Mouse (Mus musculus) cerebellum, adult 9-10 months (tissue): Measurements from ENCODE around the gene Stx6.

Source experiments
- DNase-seq: peaks from one replicate; pipeline ENCODE4 v3.0.0; 2022

Gene Stx6

DNA sequence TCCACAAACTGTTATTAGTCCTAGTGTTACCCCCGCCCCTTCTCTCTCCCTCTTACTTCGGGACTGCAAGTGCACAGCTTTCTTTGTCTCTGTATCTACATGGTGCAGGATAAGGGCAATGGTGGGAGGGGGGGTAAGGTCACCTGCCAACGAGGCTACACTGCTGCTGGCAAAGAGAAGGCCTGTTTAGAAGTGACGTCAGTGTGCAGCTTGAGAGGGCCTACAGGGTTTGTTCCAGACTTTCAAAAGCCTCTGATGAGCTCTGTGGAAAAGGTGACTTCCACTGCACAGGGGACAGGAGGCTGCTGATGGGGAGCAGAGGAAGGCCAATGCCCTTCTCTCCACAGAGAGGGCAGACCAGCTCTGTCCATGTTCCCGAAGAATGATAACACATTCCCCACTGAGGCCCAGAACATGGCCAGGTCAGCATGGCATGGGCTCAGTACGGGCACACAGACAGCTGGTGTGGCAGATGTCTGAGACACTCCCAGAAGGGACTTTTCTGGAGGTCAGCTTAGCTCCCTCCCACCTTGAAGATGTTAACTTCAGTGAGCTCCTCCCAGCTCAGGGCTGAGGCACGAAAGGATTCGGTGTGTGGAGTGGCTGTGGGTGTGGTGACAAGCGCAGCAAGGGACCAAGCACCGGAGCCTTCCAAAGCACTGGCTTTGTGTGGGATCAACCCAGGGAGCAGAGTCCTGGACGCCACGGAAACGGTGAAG is 78.0 kb downstream of the Stx6 start:
- DNase-seq = no peak

DNA sequence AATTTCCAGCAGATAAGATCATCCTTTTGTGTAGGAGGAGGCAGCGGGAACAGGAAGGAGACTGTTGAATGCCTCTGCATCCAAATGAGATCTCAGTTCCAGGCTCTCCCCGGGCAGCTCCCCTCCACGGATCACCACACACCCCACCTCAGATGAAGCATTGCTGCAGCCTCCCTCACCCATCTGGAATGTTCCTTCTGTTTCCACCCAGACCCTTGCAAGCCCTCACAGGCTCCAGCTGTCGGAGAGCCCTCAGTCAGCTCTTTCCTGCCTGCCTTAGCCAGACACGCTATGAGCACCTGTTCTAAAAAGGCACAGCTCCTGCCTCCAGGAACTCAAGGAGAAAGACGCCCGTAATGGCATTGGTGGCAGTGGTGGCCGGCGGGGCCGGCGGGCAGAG is 78.9 kb downstream of the Stx6 start:
- no peak for DNase-seq

DNA sequence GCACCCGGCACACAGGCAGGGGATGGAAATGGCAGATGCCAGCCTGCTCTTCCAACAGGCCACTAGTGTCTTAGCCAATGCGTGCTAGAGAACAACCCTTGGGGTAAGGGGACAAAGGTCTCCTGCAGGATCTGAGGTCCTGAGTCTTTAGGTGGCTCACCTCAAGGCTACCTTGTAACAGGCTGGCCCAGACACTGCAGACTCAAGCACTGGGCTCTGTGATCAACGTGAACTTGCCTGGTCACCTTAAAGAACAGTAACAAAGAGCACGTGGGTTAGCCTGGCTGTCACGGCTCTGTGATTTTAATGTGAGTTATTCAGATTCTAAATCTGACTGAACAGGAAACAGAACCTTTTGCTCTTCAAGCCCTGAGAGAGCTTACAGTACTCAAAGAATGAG is 79.6 kb downstream of the Stx6 start:
- DNase-seq = no peak

DNA sequence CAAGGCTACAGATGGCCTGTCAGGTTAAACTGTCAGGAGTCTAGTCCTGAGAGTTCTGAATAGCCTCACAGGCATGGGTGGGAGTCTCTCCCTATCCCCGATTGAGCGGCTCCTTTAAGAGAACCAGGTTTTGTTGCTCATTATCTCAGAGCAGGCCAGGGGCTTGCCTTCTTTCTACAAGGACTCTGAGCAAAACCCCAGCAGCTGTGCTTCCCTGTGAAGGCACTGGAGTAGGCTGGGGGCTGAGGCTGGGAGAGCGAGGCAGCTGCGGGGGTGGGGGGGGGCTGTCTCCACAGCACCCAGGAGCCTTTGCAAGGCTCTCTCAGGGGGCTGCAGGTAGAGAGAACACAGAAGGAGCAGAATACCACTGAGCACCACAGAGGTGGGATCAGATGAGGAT is 80.7 kb downstream of the Stx6 start:
- DNase-seq = no peak

DNA sequence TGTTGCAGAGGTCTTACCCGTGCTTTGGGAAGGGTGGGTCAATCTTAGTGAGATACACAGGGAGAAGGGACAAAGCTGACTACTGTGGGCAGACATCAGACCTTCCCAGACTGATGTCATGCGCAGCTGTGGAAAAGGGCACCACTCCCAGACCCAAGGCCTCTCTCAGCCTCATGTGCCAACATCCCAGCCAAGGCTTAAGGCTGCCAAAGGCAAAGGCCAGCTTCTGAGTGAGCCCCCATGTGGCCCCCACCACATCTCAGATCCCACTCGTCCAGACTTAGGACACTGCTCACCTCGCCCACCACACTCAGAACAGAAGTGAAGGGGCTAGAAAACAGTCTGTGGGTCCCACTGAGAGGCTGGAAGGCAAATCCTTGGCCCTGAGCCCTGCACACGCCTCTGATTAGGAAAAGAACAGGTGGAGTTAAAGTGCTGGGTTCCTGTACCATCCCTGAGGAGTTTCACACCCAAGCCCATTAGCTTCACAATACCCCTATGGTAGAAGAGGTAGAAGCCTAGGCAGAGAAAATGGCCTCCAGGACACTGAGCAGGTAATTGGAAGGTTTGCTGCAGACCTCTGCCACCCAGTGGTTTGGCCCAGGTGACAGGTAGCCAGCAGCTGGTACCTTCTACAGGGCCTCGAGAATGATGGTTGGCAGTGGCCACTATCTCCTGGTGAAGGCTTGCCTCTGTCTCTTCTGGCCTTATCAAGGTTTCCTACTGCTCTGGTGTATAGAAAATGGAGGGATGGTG is 81.6 kb downstream of the Stx6 start:
- no peak for DNase-seq

DNA sequence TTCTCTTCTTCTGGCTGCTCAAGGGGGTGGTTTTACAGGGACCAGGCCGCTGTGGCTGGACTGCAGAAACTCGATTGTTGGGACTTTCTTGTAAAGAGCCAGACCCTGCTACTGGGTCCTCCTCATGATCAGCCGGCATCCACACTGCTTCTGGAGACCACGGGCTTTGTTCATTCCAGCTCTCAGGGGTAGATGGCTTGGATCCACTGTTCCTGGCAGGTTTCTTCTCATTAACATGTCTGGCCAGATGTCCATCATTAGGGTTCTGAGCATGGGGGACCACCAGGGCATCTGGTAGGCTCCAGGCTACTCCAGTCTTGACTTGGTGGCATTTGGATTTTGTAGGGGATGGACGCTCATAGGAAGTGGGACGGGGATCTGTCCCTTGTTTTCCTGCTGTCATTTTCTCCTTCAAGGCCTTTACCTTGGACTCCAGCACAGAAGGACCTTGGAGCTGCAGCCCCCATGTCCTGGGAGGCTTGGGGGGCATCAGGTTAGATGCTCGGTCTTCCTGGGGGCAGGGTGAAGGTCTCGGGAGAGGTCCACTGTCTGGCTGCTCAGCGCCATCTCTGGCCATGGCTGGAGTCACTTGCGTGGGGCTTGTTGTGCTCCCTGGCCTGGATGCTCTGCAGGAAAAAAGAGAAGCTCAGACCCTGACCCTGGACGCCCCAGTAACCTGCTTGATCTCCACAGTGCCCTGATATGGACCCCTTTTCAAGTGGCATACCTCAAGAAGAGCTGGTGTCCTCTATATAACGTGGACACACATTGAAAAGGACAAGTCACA is 83.4 kb downstream of the Stx6 start:
- no peak for DNase-seq

DNA sequence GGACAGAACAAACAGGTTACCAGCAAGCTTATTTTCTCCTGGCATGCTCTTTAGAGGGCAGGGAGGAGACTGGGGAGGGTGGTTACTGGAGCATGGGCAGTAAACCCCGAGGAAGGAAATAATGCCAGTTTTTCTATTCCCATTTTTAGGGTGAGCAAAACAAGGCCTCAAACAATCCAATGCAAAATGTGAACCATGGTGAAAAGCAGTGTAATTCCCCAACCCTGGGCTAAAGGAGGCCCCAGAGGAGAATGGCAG is 83.9 kb downstream of the Stx6 start:
- DNase-seq = no peak

DNA sequence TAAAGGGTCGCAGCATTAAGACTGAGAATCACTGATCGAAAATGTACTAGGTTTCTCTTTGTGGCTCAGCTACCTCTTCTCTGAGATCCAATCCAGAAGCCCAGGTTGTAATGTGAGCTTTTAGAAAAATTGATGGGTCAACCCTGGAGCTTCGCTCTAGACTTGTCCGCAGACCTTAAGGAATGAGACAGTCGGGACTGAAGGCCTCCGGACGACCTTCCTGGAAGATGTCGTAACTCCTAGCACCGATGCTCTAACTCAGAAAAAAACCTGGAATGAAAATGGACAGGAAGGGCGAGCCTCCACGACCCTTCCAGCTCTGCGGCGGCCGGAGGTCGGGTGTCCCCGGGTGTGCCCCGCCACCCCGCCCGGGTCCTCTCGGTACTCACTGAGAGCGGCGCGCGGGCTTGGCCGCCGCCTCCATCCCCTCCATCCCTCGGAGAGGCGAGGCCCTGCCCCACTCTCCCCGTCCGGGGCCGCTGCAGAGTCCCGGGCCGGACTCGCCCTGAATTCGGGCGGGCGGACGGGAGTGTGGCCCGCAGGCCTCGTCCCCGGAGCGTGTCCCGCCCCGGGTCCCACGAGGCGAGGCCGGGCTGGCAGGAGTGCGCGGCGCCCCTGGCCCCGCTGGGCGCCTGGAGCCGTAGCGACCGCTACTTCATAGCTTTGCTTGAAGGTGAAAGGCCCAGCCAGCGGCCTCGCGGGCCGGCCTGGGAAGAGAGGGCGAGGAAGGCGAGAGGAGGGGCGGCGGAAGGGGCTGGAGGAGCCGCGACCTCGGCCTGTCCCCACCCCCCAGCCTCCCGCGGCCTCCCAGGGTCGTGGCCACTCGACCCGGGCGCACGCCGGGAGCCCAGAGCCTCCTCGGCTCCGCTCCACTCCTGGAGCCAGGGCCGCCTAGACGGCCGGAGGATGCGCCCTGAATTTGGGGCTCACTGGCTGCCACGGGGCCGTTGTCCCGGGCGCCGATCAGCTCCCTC is 85.6 kb downstream of the Stx6 start, which contains the start of gene BC034090:
TSS of gene BC034090 (minus strand) at position 648 of the 974 bp plus-strand sequence.
- no peak for DNase-seq

DNA sequence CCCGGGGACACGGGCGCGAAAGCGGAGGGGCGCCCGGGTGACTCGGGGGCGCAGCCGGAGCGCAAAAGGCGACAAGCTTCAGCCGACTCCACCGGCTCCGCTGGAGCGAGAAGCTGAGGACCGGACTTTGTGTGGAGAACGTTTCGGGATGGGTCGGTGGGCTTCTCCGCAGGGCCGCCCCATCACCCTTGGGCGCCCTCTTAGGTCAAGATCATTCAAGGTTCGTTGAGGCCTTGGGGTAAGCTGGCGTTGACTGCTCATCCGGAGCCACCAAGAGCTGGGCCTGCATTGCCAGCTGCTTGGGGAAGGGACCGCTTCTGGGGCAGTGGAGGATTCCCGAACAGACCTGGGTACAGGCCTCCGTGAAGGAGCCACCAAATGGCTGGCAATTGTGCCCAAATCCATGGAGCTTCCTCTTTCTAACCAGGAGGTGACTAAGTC is 86.3 kb downstream of the Stx6 start:
- DNase-seq = no peak

DNA sequence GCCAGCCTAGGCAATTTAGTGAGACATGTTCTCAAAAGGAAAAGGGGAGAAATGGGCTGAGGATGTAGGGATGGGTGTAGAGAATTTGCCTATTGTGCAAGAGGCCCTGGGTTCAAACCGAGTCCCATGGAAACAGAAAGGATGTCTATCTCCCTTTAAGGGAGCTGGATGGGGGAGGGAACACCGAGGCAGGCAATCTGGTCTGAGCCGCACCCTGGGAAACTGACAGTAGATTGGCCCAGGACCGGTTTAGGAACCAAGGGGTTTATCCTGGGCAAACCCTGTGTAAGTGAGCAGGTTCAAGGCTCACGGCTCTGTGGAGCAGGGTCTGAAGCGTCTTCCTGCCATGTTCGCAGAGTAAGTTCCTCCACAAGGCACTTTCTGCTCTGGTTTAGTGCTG is 87.0 kb downstream of the Stx6 start:
- DNase-seq = no peak

DNA sequence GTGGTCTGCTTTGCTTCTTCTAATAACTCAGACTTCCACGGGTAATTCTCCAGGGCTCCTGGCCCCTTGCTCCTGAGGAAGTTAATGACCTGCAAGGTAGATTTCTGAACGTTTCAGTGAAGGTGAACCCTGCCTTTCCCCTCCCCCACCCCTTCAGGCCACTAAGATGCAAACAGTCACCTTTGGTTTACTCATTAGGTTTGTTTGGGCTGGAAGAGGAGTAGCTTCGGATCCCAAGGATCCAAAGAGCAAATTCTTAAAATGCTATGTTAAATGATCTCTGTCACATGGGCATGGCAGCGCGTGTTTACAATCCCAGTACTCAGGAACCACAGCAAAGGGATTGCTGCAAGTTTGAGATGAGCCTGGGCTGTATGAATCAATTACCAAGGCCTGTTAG is 88.9 kb downstream of the Stx6 start:
- DNase-seq = no peak

DNA sequence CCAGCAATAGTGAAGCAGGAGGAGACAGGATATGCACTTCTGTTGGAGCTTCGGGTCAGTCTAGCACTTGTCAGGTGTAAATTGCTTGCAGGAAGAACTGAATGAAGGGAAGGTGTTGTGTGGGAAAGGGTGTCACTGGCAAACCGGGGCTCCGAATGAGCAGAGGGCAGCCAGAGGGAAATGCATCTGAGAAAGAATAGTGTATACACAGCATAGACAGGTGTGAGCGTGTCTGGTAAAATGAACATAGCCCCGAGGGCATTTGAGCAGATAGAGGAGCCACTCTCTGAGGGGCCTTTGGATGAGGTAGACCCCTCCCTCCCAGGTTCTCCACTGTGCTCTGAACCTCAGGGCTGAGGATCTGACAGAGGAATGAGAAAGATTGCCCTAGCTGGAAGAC is 89.5 kb downstream of the Stx6 start:
- no peak for DNase-seq

DNA sequence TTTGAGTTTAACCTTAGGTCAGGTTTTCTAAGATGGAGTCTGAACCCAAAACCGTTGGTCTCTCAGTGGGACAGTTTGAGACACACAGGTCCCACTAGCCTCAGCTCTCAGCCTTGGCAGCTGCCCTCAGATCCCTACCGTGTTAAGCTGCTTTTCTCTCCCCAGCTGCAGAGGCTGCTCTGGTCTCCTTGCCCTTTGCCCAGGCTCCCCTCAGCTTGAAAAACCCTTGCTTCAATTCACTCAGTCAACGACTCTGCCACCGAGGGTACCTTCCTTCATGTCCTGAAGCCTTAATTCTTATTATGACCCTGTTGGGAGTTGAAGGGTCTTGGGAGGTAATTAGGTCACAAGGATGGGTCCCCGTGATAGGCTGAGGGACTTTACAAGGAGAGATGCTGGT is 91.4 kb downstream of the Stx6 start:
- no peak for DNase-seq

DNA sequence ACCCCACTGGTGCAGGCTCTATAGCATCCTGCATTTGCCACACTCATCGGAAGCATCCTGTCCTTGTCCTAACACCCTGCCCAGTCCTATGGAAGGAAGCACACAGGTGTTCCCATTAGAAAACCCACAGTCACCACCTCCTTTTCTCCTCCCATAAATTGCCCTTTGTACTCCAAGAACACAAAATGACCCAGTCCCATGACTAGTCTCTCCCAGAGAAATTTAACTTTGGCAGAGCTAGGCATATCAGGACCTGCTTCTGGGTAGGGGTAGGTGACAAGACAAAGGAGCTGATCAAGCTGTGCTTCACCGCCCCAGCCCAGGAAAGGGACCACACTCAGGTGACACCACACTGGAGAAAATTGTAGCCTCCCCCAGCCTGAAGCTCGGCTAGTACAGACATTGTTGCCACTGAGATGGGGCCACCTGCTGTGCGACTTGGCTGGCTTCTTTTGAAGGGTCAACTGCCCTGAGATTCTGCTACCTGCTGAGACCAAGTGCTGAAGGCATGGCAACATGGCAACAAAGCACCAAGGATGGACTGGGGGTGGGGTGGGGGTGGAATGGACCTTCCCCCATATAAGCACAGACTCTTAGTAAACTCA is 92.1 kb downstream of the Stx6 start:
- no peak for DNase-seq

DNA sequence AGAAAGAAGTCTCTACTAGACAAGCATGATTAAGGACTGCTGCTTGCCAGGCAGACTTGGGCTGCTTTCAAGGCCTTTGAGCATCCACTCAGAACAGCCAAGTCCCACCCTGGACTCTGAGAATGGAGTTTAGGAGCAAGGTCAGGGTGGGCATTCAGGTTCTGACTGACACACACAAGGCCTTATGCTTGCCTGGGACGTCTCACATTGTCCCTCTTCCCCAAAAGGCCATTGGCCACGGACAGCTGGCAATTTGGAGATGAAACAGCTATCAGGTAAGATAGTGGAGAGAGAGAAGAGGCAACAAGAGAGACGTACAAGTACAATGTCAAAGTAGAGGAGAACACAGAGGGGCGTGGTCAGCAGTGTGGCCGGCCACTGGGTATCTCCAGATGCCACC is 93.1 kb downstream of the Stx6 start:
- no peak for DNase-seq

DNA sequence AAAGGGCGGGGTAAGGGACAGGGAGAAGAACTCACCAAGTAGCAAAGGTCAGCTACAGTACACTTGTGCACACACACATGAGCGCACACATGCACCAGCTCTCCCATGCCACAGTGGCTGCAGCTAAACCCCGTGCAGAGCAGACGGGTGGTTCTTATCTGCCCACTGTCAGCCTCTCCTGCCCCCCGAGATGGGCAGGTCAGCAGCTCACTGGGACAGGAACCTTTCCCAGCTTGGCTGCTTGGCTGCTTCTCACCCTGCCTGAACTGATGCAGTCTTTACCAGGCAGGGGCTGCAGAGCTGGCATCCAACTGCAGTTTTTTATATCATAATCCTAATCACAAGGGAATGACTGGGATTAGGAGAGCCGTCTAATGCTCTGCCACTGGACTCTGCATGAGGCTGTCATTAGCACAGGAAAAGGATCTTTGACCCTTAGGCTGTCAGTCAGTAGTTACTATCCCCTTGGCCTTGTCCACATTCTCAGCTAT is 94.2 kb downstream of the Stx6 start:
- DNase-seq = no peak

DNA sequence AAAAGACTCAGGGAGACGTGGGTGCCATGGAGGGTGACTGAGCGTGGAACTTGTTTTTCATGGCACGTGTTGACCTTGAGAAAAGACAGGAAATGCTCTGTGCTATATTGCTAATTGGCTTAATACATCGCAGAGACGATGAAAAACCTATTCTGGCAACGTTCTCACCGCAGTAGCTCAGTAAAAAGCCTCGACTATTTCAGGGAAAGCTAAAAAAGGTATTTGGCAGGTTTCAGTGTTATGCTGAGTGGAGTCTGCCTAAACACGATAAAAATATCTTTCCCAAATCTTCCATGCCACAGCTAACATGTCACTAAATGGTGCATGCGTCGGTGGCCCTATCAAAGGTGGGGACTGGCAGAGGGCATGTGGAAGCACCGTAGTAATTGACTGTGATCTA is 94.6 kb downstream of the Stx6 start:
- DNase-seq = no peak

DNA sequence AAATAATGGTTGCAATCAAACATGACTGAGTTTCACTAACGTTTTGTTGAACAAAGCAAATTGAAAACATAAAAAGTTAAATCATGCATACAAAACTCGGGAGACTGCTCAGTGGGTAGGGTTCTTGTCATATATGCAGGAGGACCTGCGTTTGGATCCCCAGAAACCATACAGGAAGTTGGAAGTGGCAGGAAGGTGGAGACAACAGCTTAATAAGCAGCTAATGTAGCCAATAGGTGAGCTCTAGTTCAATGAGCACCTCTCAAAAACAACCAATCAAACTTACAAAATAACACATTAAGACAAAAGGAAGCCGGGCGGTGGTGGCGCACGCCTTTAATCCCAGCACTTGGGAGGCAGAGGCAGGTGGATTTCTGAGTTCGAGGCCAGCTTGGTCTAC is 95.8 kb downstream of the Stx6 start:
- no peak for DNase-seq
